Mouse (Mus musculus): ENCODE results near the gene LTO1.

Gene LTO1

GRCm38 (mm10) chr7:144939344-144940002 lies 24.6 kb downstream of the LTO1 start, which contains the start of gene Ccnd1:
Ccnd1 (minus strand) TSS chr7:144939925.
- peak; percentile 34 for DNase-seq (ENCODE audit: low read depth, low spot score)

GRCm38 (mm10) chr7:144940003-144940571 lies 25.2 kb downstream of the LTO1 start:
- no peak for DNase-seq (ENCODE audit: low read depth, low spot score)

DNA sequence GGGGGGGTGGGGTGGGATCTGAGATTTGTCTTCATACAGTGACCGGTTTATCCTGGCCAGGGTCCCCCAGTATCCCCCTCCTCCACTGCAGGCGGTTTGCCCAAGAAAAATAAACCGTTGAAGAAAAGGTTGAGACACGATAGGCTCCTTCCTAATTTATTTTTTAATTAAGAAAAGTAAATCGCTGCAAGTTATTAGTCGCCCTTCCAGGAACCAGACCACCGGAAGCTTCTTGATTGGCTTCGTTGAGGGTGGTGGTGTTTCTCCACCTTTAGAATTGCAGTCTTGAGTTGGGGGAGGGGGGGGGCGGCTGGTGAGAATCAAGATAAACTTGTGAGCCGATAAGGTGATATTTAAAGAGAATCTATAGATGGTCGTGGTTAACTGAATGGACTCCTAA lies 25.7 kb downstream of the LTO1 start:
- no peak for DNase-seq (ENCODE audit: low read depth, low spot score)

DNA sequence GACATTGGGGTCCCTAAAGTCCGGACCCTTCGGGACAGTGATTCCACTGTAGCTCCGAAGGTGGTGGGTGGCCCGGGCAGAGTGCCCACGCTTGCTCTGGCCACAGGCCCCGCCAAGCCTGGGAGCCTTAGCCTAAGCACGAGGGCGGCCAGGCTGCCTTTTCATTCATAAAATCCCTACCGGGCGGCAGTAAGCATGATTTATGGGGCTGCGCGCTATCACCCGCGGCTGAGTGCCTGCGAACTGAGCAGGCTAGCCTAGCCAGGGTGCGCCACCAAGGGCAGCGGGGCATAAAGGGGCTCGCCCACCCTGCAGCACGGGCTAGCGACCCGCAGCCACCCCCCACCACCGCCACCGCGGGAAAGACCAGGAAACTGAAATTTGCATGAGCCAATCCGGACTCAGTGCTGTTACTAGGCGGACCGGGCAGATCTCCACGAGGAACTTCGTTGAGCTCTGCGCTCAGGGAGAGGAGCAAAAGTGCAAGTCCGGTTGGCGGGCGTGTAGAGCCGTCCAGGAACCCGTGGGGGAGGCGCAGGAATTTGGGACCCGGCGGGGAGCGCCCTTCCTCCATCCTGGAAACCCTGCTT lies 26.4 kb downstream of the LTO1 start:
- peak; percentile 19 for DNase-seq (ENCODE audit: low read depth, low spot score)

GRCm38 (mm10) chr7:144942071-144942743 lies 27.3 kb downstream of the LTO1 start:
- DNase-seq (ENCODE audit: low read depth, low spot score): no peak

DNA sequence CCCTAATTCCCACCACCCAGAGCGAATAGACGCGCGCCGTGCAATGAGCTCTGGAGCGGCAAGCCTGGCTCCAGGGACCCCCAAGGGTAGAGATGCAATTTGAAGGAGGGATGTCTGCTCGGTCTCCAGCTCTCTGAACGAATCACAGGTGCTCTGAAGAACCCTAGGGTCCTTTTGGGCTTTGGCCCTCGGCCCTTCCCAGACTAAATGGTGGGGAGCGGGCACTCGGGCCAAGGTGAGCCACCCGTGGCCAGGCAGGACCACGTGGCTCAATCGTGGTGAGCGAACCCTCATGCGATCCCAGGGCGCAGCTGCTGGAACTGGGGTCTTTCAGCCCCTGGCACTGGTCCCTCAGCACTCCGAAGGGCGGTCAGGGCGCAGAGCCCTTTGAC lies 27.8 kb downstream of the LTO1 start:
- DNase-seq (ENCODE audit: low read depth, low spot score): no peak

DNA sequence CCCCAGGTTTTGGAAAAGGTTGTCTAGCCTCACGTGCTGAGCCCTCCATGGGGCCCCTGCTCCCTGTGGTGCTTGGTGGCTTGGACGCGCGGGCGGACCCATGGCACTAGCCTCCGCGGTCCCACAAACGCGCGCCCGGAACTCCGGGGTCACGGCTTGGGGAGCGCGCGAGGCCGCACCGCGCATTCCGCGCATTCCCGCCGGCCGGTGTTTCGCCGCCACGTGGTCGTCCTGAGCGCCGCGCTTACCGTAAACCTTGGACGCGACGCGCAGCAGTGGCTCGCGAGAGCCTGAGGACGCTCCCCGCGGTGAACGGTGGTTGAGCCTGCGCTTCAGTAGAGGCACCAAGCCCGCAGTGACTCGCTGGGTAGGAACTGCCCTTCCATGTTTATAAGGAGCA lies 28.4 kb downstream of the LTO1 start:
- peak; percentile 30 for DNase-seq (ENCODE audit: low read depth, low spot score)

DNA sequence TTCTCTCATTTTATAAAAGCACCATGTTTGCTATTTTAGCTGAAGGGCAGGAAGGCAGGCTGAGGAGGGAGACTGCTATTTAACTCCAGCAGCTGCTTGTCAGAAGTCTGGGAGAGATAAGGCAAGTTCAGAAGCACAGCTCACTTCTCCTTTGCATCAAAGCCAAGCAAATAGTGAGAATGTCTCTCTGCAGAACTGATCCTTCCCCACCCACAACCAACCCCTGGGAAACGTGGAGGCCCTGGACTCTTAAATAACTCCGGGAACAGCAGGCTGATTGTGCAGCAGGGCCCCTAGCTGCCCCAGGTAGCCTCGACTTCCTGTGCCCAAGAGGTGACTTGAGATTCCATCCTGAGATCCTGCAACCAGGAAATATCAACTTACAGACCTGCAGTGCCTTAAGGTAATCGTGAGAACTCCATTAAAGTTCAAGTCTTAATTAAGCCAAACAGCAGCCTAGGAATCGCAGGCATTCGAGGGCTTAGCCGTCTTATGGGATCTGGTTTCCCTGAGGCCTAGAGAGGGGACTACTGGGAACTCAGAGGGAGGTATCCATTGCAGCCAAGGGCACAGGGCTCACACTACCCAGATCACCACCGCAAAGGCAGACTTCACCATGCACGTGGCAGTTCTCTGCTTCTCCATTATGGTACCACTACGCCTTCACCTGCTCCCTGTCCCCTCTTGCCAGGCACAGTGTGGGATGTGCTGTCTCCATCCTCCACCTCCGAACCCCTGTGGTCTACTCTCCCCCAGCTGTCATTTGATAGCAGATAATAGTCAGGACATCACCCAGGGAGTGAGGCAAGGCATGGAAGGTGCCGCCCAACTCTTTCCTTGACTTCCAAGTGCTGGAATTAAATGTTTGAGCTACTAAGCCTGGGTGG lies 43.9 kb downstream of the LTO1 start:
- DNase-seq (ENCODE audit: low read depth, low spot score): no peak

- no peak for DNase-seq (ENCODE audit: low read depth, low spot score)
These were observed 49.0 kb downstream of the LTO1 start for GRCm38 (mm10) chr7:144963911-144964310.

DNA sequence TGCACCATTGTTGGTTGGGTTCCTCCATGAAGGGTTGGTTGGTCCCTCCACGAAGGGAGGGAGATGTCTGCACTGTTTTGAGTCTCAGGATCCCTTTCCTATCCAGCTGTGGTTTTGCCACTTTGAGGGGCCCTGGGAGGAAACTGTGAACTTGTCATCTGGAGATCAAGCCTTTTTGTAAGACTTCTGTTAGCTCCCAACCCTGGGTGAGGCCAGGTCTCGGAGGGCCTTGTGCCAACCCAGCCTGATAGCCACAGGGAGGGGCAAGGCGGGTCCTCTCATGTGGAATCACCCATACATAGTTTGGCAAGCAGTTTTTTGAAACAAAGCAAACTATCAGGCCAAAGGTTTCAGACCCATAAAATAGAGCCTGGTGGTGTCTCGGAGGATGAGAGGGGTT lies 49.4 kb downstream of the LTO1 start:
- DNase-seq (ENCODE audit: low read depth, low spot score): no peak

GRCm38 (mm10) chr7:144965893-144966292 lies 51.0 kb downstream of the LTO1 start:
- no peak for DNase-seq (ENCODE audit: low read depth, low spot score)

DNA sequence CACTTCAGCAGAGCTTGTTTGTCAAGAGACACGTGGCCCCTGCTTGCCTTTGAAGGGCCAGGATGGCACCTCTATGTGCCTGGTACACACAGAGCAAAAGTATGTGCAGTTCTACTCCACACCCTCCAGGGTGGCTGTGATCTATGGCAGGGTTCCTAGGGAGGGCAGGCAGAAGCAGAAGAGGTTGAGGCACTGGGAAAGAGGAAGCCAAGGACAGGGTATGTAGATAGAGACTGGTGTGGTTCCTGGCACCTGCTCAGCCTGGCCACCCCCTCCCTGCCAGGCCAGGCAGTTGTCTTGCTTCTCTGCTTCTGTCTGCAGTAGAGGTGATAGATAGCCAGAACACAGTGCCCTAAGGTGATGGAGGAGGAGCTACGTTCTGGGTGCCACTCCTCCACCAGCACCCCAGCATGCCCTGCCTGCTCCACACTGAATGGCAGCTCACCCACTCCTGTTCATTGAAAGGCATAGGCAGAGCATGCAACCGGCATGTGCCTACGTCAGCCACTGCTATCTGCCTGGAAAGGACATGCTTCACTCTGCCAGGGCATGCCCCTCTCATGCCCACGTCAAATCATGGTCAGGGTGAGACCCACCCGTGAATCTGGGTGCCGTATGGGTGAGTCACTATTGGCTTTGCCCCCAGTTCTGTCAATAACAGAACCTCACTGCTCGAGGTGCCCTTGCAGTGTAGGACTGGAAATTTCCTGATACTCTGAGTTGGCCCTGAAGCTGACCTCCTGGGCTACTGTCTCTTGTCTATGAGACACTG lies 56.3 kb downstream of the LTO1 start:
- no peak for DNase-seq (ENCODE audit: low read depth, low spot score)

DNA sequence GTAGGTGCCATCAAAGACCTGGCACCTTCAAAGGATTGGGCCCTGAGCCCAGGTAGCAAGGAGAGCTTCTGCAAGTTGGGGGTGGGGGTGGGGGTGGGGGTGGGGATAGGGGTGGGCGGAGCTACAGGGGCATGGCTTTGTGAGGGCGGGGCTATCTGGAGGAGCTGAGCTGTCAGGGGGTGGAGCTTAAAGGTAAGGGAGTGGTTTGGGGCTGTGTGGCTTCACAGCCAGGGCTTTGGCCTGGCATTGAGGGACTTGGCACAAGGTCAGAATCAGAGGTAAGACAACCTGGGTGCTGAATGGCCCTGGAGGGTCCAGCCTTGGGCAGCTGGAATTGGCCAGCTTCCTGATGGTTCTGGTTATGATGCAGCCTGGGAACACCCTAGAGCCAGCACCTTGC lies 56.9 kb downstream of the LTO1 start:
- no peak for DNase-seq (ENCODE audit: low read depth, low spot score)

DNA sequence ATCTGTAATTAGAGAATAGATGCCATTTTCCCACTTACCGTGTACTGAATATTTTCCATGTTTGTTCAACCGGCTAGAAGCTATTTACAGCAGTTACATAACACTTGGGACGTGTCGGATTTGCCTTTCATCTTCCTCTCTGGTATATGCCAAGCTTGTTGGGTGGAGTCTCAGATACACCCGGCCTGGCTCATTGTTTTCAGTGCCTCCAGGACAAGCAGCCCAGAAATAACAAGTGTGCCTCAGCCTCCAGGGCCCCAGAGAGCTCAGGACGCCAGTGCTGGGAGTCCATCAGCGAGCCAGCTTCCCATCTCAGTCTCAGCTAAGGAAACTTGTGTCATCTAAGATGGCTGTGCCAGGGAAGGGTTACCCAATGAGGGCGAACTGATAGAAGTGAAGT lies 58.6 kb downstream of the LTO1 start:
- no peak for DNase-seq (ENCODE audit: low read depth, low spot score)

DNA sequence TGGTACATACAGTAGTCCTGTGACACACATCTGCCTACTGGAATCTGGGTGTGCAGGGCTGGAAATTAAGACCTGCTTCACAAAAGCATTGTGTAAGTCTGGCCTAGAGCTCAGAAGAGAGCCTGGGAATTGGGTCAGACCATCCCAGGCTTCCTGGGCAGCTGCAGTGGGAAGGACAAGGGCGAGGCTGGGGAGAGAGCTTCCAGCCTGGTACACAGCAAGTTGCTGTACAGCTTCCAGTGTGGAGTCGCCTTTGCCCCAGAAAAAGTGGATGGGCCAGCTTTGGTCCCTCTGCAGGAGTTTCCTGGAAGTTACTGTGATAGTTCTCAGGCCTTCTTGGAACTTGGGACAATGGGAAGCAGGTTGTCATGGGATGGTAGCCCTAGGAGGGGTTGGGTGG lies 62.2 kb downstream of the LTO1 start:
- DNase-seq (ENCODE audit: low read depth, low spot score): no peak

DNA sequence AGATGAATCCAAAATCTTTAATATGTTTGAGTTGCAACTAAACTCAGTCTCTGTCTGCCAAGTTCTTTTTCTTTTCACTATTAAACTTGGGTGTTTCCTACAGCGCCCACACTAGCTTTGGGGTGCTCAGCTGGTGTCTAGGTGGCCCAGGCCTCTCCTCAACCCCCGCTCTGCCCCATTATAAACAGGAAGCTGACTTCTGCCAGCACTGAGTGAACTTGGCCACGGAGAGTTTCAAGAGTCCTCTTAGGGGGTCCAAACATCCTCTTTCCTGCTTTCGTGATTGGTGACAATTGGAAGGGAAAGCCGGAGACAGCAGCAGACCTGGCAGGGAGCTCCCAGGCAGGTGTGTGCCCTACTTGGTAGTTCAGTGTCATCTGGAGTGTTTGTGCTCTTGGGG lies 64.9 kb downstream of the LTO1 start:
- DNase-seq (ENCODE audit: low read depth, low spot score): no peak
